Mouse (Mus musculus) small intestine, adult 2 months (tissue): ENCODE data around the gene 9930022D16Rik.

Source experiments
- CTCF ChIP-seq: fragments of 200-500 bp; IDR thresholded peaks from 2 replicates; pipeline ENCODE4 v1.5.1; 2012; ENCODE audit warnings: low read depth, mild to moderate bottlenecking, control low read depth, inconsistent platforms, low read length, moderate library complexity, mixed read lengths; ENCODE audit not compliant: insufficient replicate concordance, insufficient read length; ENCODE audit errors: extremely low read depth
- POLR2A ChIP-seq: fragments of 200-500 bp; IDR thresholded peaks from 2 replicates; pipeline ENCODE4 v1.6.1; 2012; ENCODE audit warnings: low read depth, mild to moderate bottlenecking, control low read depth, inconsistent platforms, low read length, moderate library complexity

DNA sequence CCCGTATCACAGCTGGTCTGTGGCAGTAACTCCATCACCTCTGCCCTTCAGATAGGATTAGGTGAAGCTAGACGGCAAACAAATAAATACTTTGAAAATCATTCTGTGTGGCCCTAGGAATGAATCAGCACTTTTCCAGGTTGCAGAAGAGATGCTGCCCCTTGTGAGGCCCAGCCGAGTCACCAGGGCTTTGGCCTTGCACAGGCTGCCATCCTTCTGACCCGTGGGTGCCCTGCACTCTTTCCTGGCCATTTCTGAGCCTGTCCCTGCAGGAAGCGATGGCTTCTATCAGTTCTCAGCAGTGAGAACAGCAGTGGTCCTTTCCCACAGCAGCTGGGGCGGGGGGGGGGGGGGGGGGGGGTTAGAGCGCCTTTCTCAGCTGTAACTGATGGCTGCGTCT is 23.2 kb downstream of the 9930022D16Rik start:
- TF ChIP-seq CTCF (no peak), POLR2A (no peak)
